Mouse (Mus musculus) liver, adult 2 months (tissue): ENCODE measurements around the gene Tmem50a. TPM values are rescaled to one million over a fixed set of nuclear protein-coding genes. Genes with fewer than 3 reads are reported as not detected.

ENCODE experiments used
- DNase-seq: peaks from one replicate; pipeline ENCODE4 v3.0.0-alpha.2; 2011; ENCODE audit warnings: low read depth, low spot score; ENCODE audit errors: extremely low read depth
- H3K27ac ChIP-seq: fragments of 200-500 bp; replicated peaks from 2 replicates; pipeline ENCODE4 v1.5.1; 2012; ENCODE audit warnings: low read depth, mild to moderate bottlenecking, control low read depth, inconsistent platforms, low read length; ENCODE audit not compliant: insufficient read depth
- H3K27me3 ChIP-seq: fragments of 200-500 bp; 2 replicates; pipeline ENCODE4 v1.6.1; 2012; ENCODE audit warnings: mild to moderate bottlenecking, moderate library complexity, low read length, inconsistent platforms; ENCODE audit not compliant: control insufficient read depth, insufficient read depth
- H3K36me3 ChIP-seq: fragments of 200-500 bp; 2 replicates; pipeline ENCODE4 v1.6.1; 2012; ENCODE audit warnings: low read length, inconsistent platforms; ENCODE audit not compliant: control insufficient read depth, insufficient read depth
- H3K4me1 ChIP-seq: fragments of 200-500 bp; 2 replicates; pipeline ENCODE4 v1.6.1; 2011; ENCODE audit warnings: low read length; ENCODE audit not compliant: control insufficient read depth, insufficient read depth
- H3K4me3 ChIP-seq: fragments of 200-500 bp; 2 replicates; pipeline ENCODE4 v1.5.1; 2011; ENCODE audit warnings: low read depth, mild to moderate bottlenecking, control low read depth, low read length, moderate library complexity; ENCODE audit not compliant: insufficient read depth
- H3K79me2 ChIP-seq: fragments of 200-500 bp; 2 replicates; pipeline ENCODE4 v1.6.1; 2012; ENCODE audit warnings: inconsistent platforms, mild to moderate bottlenecking, low read length, moderate library complexity; ENCODE audit not compliant: control insufficient read depth, insufficient read depth
- H3K9ac ChIP-seq: fragments of 200-500 bp; 2 replicates; pipeline ENCODE4 v1.6.1; 2012; ENCODE audit warnings: low read depth, mild to moderate bottlenecking, control low read depth, inconsistent platforms, low read length
- CTCF ChIP-seq: fragments of 200-500 bp; IDR thresholded peaks from 2 replicates; pipeline ENCODE4 v1.5.1; 2011; ENCODE audit warnings: low read depth, low read length, control low read depth
- POLR2A ChIP-seq: fragments of 200-500 bp; IDR thresholded peaks from 2 replicates; pipeline ENCODE4 v1.6.1; 2011; ENCODE audit warnings: low read length, control low read depth; ENCODE audit not compliant: insufficient read depth; ENCODE audit errors: extremely low read depth
- WGBS: fragments of 180-500 bp; shearing (Covaris S2); methylation state at CpG from one replicate; pipeline ENCODE4 v1.1.7; 2018; 5-methylcytosine and 5-hydroxymethylcytosine counted together
- polyA plus RNA-seq: library from polyadenylated mRNA; depleted of rRNA; stranded (reverse); fragments of >200 nt; gene quantifications from 2 replicates; pipeline ENCODE4 v1.2.3, GENCODE M21; 2012
- total RNA-seq: library from RNA; depleted of rRNA; stranded (reverse); fragments of >200 nt; gene quantifications from 2 replicates; pipeline ENCODE4 v1.2.3, GENCODE M21; 2014

The Tmem50a gene
- total and polyA plus RNA-seq, 2 experiments = 90.6 to 115 TPM

GRCm38 (mm10) chr4:134856056-134856455 lies 58.8 kb downstream of the Tmem50a start:
- Histone ChIP-seq H3K27me3 (no peaks in the 10 kb centered on the region), H3K27ac (no peak overlapping the region), H3K79me2 (peaks cover 12% of the 10 kb centered on the region; the same call in 1 of the 2 replicates), H3K4me3 (no peak overlapping the region), H3K9ac (no peak overlapping the region), H3K36me3 (no peaks in the 10 kb centered on the region), H3K4me1 (peaks cover 4% of the 10 kb centered on the region)
- no peak for DNase-seq
- 80% methylated on average over 5 of the region's 5 CpGs for WGBS
- no peak for TF ChIP-seq POLR2A
- no peak for TF ChIP-seq CTCF

- no peaks in the 10 kb centered on the region for H3K27me3 ChIP-seq
- H3K36me3 ChIP-seq = no peaks in the 10 kb centered on the region
- H3K79me2 ChIP-seq = peaks cover 12% of the 10 kb centered on the region; the same call in 1 of the 2 replicates
- 88% methylated on average over 3 of the region's 3 CpGs for WGBS
- no peak for TF ChIP-seq CTCF
- no peak for TF ChIP-seq POLR2A
- no peak overlapping the region for H3K9ac ChIP-seq
- no peak overlapping the region for H3K4me3 ChIP-seq
- H3K27ac ChIP-seq = no peak overlapping the region
- no peak for DNase-seq
- peaks cover 4% of the 10 kb centered on the region for H3K4me1 ChIP-seq
These were observed 59.5 kb downstream of the Tmem50a start for GRCm38 (mm10) chr4:134855371-134855770.

GRCm38 (mm10) chr4:134853637-134854485 lies 61.0 kb downstream of the Tmem50a start:
- peaks cover 4% of the 10 kb centered on the region for H3K4me1 ChIP-seq
- peak; percentile 74 for DNase-seq
- peak; percentile 71; the same call in 1 of the 2 replicates for TF ChIP-seq POLR2A
- 0 out of 2 replicates have a peak, but pooled peaks have one; percentile 6 for TF ChIP-seq CTCF
- peak overlapping the region; percentile 85 for H3K9ac ChIP-seq
- no peaks in the 10 kb centered on the region for H3K27me3 ChIP-seq
- whole genome bisulfite sequencing = under 1% methylated on average over 91 of the region's 91 CpGs
- H3K4me3 ChIP-seq = peak overlapping the region; percentile 90
- peaks cover 12% of the 10 kb centered on the region; the same call in 1 of the 2 replicates for H3K79me2 ChIP-seq
- no peaks in the 10 kb centered on the region for H3K36me3 ChIP-seq
- peak overlapping the region; percentile 95 for H3K27ac ChIP-seq

- under 1% methylated on average over 37 of the region's 38 CpGs for WGBS
- Histone ChIP-seq H3K27me3 (no peaks in the 10 kb centered on the region), H3K36me3 (no peaks in the 10 kb centered on the region), H3K27ac (peak within 1 kb of the TSS; percentile 95), H3K4me1 (peaks cover 6% of the 10 kb centered on the region), H3K9ac (peak within 1 kb of the TSS; percentile 97), H3K4me3 (peak within 1 kb of the TSS; percentile 92), H3K79me2 (peaks cover 14% of the 10 kb centered on the region; the same call in 1 of the 2 replicates)
- peak; percentile 90 for DNase-seq
- TF ChIP-seq CTCF (no peak), POLR2A (peak; percentile 49; the same call in 1 of the 2 replicates)
These were observed 61.6 kb downstream of the Tmem50a start, which contains the start of gene Maco1 for GRCm38 (mm10) chr4:134853259-134853636. Gene Maco1, minus strand, starts transcription at chr4:134853345.

GRCm38 (mm10) chr4:134852438-134853255 lies 62.2 kb downstream of the Tmem50a start:
- Histone ChIP-seq H3K36me3 (no peaks in the 10 kb centered on the region), H3K4me1 (peaks cover 11% of the 10 kb centered on the region), H3K79me2 (peaks cover 17% of the 10 kb centered on the region; the same call in 1 of the 2 replicates), H3K4me3 (peak overlapping the region; percentile 92), H3K9ac (peak overlapping the region; percentile 97), H3K27ac (peak overlapping the region; percentile 81), H3K27me3 (no peaks in the 10 kb centered on the region)
- WGBS = 1% methylated on average over 80 of the region's 106 CpGs
- no peak for DNase-seq
- no peak for TF ChIP-seq CTCF
- TF ChIP-seq POLR2A = no peak
